Mouse (Mus musculus): Measurements from ENCODE around the gene Gm5294. TPM values are rescaled to one million over a fixed set of nuclear protein-coding genes. Genes with fewer than 3 reads are reported as not detected.

The Gm5294 gene
- not detected for total RNA-seq (2021)
- long read RNA-seq, result 0 reads

DNA sequence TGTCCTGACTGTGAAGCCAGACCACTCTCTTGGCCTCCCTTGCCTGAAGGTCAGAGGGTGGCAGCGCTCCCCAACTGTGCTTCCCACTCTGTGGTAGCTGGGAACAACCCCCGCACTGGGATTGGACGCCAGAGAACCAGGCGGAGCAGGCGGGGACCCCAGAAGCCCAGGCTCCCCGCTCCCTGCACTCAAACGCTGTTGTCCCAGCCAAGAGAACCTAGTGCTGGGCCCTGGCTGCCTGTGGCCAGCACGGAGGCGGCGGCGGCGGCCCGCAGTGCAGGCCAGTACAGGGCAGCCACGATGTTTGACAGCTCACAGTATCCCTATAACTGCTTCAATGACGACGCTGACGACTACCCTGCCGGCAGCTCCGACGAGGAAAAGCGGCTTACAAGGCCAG lies at the start of gene Gm5294:
Gene Gm5294 (plus strand): TSS at position 301 of the 400 bp plus-strand sequence.
- no peak for DNase-seq (ENCODE audit: low spot score in 2 of 2)

DNA sequence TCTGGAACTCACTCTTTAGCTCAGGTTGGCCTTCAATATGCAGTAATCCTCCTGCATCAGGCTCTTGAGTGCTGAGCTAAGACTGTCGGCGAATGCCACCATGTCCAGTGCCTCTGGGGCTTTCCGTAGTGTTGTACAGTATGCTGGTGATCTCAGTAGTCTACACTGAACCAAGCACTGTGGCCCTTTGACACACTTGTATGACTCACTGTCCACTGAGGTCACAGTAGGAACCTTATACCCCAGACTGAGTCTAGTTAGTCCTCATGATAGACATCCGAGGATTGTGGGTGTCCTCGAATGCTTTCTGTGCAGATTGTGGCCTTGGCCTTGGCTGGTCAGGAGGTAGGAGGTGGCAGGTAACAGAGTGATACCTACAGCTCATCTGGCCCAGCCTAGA lies 44.8 kb upstream of the Gm5294 start:
- no peak for DNase-seq (ENCODE audit: low spot score in 2 of 2)

DNA sequence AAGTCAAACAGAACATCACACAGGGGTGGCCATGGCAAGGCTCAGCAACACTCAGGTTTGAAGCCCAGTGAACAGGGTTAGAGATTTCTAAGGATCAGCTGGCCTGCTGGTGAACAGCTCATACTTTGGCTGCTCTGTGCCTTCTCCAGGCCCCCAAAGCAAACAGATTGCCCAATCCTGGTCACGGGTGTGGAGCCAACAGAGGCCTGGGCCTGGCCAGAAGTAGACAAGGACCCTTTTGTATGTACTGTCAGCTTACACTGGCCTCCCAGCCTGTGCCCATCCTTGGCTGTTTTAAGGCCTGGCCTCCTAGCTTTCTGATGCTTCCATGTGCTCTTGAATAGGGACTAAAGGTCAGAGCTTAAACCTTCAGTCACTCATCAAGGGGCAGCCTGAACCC lies 43.5 kb upstream of the Gm5294 start:
- DNase-seq (ENCODE audit: low spot score in 2 of 2), result peak; percentile 27 to 47

DNA sequence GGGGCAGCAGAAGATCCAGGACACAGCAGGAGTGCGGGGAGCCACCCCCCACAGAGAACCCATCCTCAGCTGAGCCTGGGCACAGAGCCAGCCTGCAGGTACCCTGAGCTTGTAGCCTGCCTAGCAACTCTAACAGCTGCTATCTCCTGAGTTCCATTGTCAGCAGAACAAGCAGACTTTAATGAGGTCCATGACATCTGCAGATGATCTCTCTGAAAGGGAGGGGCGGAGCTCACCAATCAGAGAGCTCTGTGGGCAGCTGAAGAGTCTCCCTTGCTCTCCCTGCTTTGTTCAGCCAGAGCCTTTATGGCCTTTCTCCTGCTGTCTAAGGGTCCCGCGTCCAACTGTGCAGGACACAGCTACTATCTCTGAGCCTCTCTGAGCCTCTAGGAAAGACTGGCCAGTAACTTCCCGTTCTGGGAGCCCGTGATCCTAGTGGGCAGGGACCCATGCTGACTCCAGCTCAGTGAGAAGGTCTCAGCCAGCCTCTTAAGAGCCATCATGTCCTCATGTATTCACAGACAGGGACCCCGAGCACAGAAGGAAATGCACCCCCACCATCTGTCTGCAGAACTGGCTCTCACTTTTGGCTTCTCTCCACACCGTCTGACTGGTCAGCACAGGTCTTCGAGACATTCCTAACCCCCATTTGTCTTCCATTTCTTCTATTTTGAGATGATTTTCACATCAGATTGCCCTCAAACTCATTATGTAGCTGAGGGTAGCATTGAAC lies 41.0 kb upstream of the Gm5294 start:
- peak; percentile 27 to 41 for DNase-seq (ENCODE audit: low spot score in 2 of 2)

DNA sequence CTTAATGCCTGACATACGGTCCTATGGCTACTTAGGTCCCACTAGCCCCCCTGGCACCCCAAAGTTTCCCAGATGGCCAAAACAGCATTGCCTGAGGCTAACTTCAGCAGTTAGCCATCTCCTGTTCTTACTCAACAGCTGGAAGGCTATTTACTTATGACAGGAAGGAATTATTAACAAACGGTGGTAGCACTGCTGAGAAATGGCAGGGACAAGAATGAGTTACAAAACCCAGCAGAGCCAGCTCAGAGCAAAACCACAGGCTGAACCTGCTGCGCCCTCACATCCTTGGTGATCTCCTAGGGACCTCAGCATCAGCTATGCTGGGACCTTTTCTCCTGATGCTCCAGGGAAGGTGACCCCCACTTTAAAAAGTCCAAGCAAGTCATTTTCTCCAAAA lies 40.2 kb upstream of the Gm5294 start:
- no peak for DNase-seq (ENCODE audit: low spot score in 2 of 2)

DNA sequence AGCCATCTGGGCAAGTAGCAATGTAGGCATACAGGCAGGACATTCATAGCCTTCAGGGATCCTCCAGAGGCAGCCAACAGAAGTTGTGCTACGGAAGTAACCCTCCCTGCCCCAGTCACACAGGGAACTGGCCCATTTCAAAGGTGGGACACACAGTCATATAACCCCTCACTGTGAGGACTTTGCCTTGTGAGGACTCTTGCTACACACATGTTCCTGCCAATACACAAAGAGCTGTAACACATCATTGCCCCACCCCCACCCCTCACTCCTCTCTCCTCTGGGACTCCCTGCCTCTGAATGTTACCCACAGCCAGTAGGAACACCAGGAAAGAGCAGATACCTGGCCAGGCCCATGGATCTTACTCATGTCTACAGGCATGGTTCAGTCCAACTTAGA lies 37.2 kb upstream of the Gm5294 start:
- DNase-seq (ENCODE audit: low spot score in 2 of 2), result no peak

DNA sequence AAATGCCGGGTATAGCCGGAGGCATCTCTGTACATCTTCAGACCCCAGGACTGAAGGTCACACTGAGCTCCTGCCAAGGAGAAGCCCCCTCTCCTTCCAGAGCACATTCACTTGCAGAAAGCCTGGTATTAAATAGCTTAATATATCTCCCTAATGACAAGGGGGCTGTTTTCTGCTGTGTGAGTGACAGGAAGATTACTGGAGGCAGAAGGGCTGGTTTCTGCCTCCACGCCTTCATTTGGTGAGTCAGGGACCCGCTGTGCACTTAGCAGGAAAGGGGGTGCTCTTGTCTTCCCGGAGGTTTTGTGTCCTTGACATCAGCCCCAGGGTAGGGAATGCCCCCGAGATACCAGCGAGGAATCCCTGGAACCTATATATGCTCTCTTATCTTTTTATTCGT lies 36.7 kb upstream of the Gm5294 start:
- DNase-seq (ENCODE audit: low spot score in 2 of 2), result no peak

DNA sequence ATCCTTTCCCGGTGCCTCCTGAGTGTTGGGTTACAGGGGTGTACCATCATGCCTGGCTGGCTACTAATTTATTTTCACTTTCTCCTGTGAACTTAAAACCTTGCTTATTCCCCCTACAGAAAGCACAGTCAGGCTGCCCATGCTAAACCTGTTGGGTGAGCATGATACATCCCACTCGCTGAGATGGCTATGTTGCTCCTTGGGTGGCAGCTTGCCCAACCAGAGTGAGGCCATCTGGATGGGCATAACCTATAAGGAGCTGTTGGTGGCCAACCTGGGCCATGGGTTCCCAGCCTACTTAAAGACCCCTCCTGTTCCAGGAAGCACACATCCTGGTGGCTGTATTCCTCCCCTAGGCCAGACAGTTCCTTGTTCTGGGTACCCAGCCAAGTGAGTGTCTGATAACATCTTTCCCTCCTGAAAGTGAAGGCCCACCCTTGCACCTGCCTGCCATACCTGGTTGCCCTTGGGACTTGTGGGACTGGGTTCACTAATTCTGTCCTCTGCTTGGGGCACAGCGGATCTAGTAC lies 33.8 kb upstream of the Gm5294 start:
- no peak for DNase-seq (ENCODE audit: low spot score in 2 of 2)

DNA sequence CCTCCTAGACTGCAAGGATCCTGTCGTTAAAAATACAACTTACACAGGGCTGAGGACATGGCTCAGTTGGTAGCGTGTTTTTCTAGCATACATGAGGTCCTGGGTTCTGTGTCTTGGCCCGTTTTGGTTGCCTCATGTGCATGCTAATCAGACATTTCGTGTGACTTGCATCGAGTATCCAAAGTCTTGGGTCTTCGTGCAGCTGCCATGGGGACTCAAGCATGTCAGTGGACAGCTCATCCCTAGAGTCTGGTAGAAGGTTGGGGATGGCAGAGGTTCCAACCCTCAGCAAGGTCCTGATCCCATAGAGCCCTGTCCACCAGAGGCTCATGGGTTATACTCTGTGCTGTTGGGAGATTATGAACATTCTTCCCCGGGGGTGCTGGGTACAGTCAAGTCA lies 32.2 kb upstream of the Gm5294 start:
- DNase-seq (ENCODE audit: low spot score in 2 of 2), result no peak

DNA sequence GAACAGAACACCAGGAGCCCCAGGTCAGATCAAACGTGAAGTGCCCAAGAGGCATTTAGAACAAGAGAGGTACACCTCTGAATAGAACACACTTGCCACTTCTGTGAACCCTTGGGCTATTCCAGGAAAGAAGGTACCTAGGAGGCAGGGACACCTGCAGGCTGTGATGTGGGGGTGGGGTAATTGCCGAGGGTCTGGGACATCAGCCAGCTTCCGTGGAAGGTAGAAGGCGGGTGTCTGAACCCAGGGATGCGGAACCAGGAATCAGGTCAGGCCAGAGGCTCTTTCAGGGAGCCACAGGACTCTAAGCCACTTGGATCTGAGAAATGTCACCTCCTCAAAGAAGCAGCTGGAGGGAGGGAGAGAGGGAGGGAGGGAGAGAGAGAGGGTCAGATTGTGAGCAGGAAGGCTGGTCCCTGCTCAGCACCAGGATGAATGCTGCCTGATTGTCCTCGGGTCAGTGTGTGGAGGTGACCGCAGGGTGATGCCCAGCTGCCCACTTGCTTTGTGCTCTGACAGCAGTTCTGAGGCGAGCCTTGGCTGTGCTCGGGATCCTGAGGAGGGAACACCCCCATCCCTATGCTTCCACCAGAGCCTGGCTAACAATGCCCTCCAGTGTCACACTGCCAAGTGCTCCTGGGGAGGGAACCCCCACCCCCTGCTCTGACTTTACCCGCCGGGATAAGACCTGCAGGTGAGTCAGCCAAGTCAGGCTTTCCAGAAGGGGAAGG lies 31.2 kb upstream of the Gm5294 start:
- DNase-seq (ENCODE audit: low spot score in 2 of 2), result peak in 1 of 2 experiments; percentile 33

DNA sequence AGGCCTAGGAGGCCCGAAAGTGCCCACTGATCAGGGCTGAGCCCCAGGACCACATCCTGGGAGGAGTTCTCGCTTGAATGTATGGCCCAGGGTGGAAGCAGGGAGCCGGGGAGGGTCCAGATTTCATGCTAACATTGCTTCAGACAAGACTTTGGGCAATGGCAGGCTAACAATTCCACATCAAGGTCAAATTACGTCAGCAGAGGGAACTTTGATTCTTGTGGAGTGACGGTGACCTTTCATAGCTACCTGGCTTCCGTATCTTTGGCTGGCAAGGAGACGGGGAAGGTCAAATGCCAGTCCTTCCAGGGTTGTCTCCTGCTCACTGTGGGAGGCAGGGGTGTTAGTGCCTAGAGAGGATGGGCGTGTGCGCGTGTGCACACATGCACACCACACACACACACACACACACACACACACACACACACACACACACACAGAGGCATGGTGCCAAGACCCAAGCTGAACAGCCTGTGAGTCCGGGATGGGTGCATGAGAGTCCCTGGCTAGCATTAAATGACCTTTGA lies 28.9 kb upstream of the Gm5294 start:
- DNase-seq (ENCODE audit: low spot score in 2 of 2), result no peak

DNA sequence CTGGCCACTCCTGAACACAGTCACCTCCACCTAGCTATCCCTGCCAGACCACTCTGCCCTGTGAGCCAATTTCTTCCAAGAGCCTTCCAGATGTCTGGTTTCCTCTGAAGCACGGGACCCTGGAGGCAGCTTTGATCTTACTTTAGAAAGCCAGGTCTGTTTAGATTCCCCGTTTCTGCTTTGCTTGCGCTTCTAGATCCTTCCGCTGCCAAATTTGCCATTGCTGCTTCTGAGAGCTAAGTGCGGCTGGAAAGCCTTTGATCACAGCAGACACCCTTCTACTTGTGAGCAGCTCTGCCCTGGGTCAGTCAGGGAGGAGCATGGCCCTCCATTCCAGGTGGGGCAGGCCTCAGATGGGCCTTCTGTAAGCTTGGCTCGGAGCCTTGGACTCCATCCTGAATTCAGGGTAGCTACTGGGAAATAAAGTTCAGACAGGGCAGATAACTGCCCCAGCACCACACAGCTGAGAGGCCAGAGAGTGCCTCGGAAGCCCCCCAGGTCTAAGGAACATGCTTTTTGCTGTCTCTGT lies 18.2 kb upstream of the Gm5294 start:
- DNase-seq (ENCODE audit: low spot score in 2 of 2), result no peak

DNA sequence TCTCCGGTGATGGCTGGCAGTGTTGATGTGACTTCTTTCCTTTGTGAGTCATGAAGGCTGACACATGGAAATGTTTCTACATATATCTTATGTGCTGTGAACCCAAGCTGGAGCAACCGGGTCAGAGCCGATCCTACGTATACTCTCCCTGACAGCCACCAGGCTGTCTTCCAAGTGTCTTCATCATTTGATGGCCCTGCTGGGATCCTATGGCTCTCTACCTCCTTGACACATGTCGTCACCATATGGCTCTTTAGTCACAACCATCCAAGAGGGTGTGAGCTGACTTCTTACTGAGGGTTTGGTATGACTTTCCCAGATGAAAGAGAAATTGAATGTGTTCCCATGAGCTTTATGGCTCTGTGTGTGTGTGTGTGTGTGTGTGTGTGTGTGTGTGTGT lies 15.6 kb upstream of the Gm5294 start:
- no peak for DNase-seq (ENCODE audit: low spot score in 2 of 2)

DNA sequence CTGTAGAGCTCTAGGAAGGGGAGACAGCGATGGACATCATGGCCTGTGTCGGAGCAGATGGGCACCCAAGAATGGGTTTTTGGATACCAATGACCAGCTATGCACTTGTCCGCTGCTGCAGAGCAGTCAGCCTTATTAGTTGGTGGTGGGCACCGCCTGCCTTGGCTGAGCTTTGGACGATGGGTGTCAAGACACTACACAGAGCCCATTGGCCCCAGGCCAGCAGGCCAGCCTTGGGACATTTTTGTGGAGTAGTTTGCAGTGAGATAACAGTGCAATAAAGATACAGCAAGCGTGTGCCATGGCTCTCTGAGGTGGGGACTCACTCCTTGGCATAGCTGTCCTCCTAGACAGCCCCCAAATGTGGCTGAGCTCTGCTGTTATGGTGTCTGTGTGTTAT lies 10.1 kb upstream of the Gm5294 start:
- no peak for DNase-seq (ENCODE audit: low spot score in 2 of 2)

DNA sequence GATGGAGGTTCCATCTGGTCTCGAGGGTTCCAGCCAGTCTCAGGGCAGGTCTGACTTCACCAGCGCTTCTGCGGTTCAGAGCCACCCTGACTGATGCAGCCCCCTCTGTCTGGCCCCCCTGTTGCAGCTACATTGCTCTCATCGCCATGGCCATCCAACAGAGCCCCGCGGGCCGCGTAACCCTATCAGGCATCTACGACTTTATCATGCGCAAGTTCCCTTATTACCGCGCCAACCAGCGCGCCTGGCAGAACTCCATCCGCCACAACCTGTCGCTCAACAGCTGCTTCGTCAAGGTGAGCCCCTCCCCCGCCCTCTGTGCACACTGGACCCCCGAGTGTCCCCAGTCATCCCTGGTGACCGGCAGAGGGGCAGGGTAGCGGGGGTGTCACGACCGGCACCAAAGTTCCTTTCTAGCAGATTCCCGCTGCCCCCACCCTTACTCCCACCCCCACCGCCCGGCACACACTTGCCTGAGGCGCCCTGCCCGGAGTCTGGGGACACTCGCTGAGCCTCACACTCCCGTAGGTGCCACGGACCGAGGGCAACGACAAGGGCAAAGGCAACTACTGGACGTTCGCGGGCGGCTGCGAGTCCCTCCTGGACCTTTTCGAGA lies 945 bp downstream of the Gm5294 start:
- DNase-seq (ENCODE audit: low spot score in 2 of 2), result no peak

DNA sequence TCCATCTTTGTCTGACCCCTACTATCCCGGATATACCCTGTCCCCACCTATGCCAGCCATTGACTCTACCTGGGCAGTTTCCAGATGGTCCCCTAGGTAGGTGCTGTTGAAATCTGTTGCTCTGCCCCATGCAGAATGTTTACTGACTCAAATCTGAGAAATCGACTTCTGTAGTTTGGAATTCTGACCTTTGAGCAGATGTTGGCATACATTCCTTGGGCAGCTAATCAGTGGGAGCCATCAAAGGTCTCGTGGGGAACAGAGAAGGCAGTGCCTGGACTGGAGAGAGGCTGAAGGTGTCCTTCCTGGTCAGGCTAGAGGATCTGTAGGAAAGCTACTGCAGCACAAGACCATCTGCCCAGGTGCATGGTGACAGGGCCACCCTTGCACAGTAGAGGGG lies 5.2 kb downstream of the Gm5294 start:
- no peak for DNase-seq (ENCODE audit: low spot score in 2 of 2)

DNA sequence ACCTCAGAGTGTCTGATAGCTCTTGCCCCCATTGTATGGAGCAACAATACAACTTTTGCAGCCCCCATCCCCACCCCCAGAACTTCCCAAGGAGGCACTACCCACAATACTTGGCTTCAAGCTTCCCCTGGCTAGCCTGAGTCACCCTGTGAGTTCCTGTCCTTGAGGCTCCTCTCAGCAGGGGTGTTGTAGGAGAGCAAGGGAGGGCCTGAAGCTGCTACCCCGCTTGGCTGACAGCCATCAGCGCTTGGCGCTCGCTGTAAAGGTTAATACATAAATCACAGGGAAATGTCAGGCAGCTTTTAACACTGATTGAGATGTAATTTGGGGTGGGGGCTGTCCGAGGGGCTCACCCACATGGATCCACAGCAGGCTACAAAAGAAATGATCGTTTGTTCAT lies 13.5 kb downstream of the Gm5294 start:
- no peak for DNase-seq (ENCODE audit: low spot score in 2 of 2)

DNA sequence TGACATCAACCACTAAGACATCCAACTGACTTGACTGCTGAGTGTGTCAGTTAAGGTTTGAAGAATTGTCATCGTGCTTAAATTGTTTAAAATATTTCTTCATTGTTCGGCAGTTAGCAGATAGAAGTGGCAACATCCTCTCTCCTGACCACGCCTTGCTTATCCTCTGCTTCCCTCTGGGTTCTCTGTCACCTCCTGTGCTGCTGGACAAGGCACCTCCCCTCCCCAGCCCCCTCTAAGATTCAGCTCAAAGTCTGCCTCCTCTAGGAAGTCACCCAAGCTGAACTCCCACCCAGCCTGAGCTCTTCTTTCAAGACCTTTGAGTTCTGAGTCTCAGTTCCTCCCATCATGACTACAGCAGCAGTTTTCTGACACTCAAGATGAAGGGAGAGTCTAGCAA lies 15.0 kb downstream of the Gm5294 start:
- DNase-seq (ENCODE audit: low spot score in 2 of 2), result no peak

DNA sequence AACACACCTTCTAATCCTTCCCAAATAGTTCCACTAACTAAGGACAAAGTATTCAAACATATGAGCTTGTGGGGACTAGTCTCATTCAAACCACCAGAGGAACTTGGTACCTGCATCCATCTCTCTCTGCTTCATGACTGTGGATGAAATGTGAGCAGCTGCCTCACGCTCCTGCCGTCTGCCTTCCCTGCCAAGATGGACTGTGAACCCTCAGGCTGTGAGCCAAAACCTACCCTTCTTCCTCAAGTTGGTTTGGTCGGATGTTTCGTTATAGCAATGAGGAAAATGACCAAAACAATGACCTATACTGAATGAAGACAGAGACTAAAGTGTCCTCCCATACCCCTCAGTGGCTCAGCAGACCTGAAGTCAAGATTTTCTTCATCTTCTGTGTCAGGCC lies 21.1 kb downstream of the Gm5294 start:
- no peak for DNase-seq (ENCODE audit: low spot score in 2 of 2)

DNA sequence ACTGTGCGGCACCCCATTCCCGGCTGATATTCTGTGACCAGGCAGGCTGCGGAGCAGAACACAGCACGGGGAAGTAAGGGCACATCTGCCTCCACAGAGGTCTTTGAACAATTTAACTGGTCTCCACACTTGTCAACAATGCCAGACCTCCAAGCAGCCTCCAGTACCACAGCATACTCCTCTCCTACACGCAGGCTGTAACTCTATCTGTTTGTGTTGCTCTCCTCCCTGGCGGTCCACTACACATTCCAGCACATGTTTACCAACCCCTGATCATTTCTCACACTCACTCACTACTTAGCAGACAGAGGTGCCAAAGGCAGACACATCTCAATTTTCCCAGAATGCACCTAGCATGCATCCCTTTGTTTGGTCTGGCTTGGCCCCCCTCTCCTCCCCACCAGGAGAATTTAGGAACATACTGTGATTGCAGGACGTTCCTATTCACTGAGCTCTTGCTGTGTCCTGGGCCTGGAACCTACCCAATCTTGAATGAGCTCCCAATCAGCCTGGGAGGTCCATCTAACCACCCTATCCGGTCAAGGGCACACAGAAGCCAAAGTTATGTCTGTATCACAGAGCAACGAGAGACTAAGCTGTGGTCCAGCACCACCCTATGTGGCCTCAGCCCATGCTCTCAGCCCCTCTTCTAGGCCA lies 23.4 kb downstream of the Gm5294 start:
- no peak for DNase-seq (ENCODE audit: low spot score in 2 of 2)

DNA sequence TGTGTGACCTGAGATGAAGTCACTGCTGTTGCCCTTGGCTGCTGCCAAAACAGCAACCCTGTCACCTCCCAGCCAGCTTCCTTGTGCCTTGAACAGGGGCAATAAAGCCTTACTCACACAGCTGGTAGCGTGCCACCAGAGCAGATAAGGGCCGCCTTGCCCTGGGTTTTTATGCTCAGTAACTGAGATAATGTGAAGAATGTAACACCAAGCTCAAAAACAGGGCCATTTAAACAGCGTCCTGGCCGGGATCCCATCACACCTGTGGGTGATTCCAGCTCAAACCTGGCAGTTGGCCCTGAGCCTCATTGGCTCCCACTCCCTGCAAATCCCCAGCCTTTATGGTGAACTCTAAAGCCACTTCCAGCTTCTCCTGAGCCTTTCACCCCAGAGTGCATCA lies 26.6 kb downstream of the Gm5294 start:
- no peak for DNase-seq (ENCODE audit: low spot score in 2 of 2)

Measured in layer of hippocampus, postnatal 10 days (tissue).